Mouse (Mus musculus) adrenal gland, adult 18-20 months (tissue): Measurements from ENCODE around the gene Slitrk1. TPM values are rescaled to one million over a fixed set of nuclear protein-coding genes. Genes with fewer than 3 reads are reported as not detected.
A peak's percentile ranks its signal among the peaks of the same experiment; 100 is the strongest.

ENCODE experiments used
- DNase-seq, 2 experiments: peaks; one replicate each; pipeline ENCODE4 v3.0.0; 2021 to 2022; ENCODE audit warnings: low spot score in 2 of 2
- long read RNA-seq, 2 experiments: library from polyadenylated mRNA; stranded (forward); transcript quantifications; one replicate each; pipeline ENCODE4 v2.0.0; 2021
- total RNA-seq, 2 experiments: library from RNA; stranded (reverse); gene quantifications; 1 replicate in 1 of 2; 2 replicates in 1 of 2; pipeline ENCODE4 v1.2.3; 2021

Slitrk1 gene
- 1 to 10 TPM in 1 of 2 experiments, under 1 TPM in 1; 0.99 to 1.3 TPM for total RNA-seq
- long read RNA-seq, experiment 1: 0 reads
- long read RNA-seq, experiment 2: 0 reads

GRCm38 (mm10) chr14:108913714-108914263, at the start of gene Slitrk1:
Gene Slitrk1 (minus strand): TSS chr14:108914158.
- DNase-seq: peak in 1 of 2 experiments; percentile 4

- no peak for DNase-seq
These were observed 21.8 kb upstream of the Slitrk1 start for GRCm38 (mm10) chr14:108935777-108936176.

GRCm38 (mm10) chr14:108914336-108914735, 378 bp upstream of the Slitrk1 start:
- no peak for DNase-seq

GRCm38 (mm10) chr14:108912876-108913490, 975 bp downstream of the Slitrk1 start:
- DNase-seq: no peak

- no peak for DNase-seq
These were observed 1.7 kb downstream of the Slitrk1 start for GRCm38 (mm10) chr14:108912021-108912875.

GRCm38 (mm10) chr14:108911138-108911841, 2.7 kb downstream of the Slitrk1 start:
- no peak for DNase-seq

GRCm38 (mm10) chr14:108910449-108911137, 3.4 kb downstream of the Slitrk1 start:
- no peak for DNase-seq

- DNase-seq: no peak
These were observed 4.5 kb downstream of the Slitrk1 start for GRCm38 (mm10) chr14:108909336-108909953.

- no peak for DNase-seq
These were observed 15.4 kb downstream of the Slitrk1 start for GRCm38 (mm10) chr14:108898601-108899000.

- DNase-seq: no peak
These were observed 18.5 kb downstream of the Slitrk1 start for GRCm38 (mm10) chr14:108895456-108895855.

- peak; percentile 12 to 23 for DNase-seq
These were observed 46.1 kb downstream of the Slitrk1 start for GRCm38 (mm10) chr14:108867816-108868215.

- DNase-seq: no peak
These were observed 49.3 kb downstream of the Slitrk1 start for GRCm38 (mm10) chr14:108864631-108865030.

- DNase-seq: no peak
These were observed 54.6 kb downstream of the Slitrk1 start for GRCm38 (mm10) chr14:108859310-108859709.
